Mouse (Mus musculus): Measurements from ENCODE around the gene Sh2d1b2.
"Not testable (repeated sequence)": the region's sequence is repeated elsewhere in the genome, so short reads cannot be mapped to it uniquely, and the experiment has no call there.

Sh2d1b2 gene
- long read RNA-seq, experiment 1: 0 reads
- long read RNA-seq, experiment 2: 0 reads

- intact Hi-C loops (cut with DNase I): not testable (repeated sequence)
These were observed at the start of gene Sh2d1b2 for GRCm38 (mm10) chr1:170232688-170233087. Sh2d1b2 (plus strand) TSS chr1:170232749.

- intact Hi-C loops (cut with DNase I): no loop called here
These were observed 47.4 kb upstream of the Sh2d1b2 start for GRCm38 (mm10) chr1:170185137-170185536.

GRCm38 (mm10) chr1:170186531-170186930 lies 46.0 kb upstream of the Sh2d1b2 start:
- intact Hi-C loops (cut with DNase I): no loop called here

GRCm38 (mm10) chr1:170188601-170189000 lies 43.9 kb upstream of the Sh2d1b2 start:
- intact Hi-C loops (cut with DNase I): no loop called here

GRCm38 (mm10) chr1:170190225-170190624 lies 42.3 kb upstream of the Sh2d1b2 start:
- intact Hi-C loops (cut with DNase I): no loop called here

- intact Hi-C loops (cut with DNase I): no loop called here
These were observed 40.6 kb upstream of the Sh2d1b2 start for GRCm38 (mm10) chr1:170191925-170192324.

GRCm38 (mm10) chr1:170196211-170196610 lies 36.3 kb upstream of the Sh2d1b2 start:
- intact Hi-C loops (cut with DNase I): no loop called here

- intact Hi-C loops (cut with DNase I): no loop called here
These were observed 32.2 kb upstream of the Sh2d1b2 start for GRCm38 (mm10) chr1:170200379-170200778.

- intact Hi-C loops (cut with DNase I): no loop called here
These were observed 26.2 kb upstream of the Sh2d1b2 start for GRCm38 (mm10) chr1:170206395-170206794.

GRCm38 (mm10) chr1:170213181-170213879 lies 19.2 kb upstream of the Sh2d1b2 start:
- intact Hi-C loops (cut with DNase I): no loop called here

GRCm38 (mm10) chr1:170214383-170214756 lies 18.2 kb upstream of the Sh2d1b2 start:
- intact Hi-C loops (cut with DNase I): no loop called here

- intact Hi-C loops (cut with DNase I): loop anchor here (5.0 kb wide), 1 partner anchor 397 kb away; no protein-coding TSS in a partner anchor
These were observed 17.6 kb upstream of the Sh2d1b2 start, which contains the start of gene Uhmk1 for GRCm38 (mm10) chr1:170214757-170215522. Uhmk1 (minus strand) TSS chr1:170215397.

- intact Hi-C loops (cut with DNase I): loop anchor here (5.0 kb wide), 1 partner anchor 397 kb away; no protein-coding TSS in a partner anchor
These were observed 17.0 kb upstream of the Sh2d1b2 start for GRCm38 (mm10) chr1:170215590-170215989.

- intact Hi-C loops (cut with DNase I): loop anchor here (5.0 kb wide), 1 partner anchor 394 kb away; no protein-coding TSS in a partner anchor
These were observed 14.3 kb upstream of the Sh2d1b2 start for GRCm38 (mm10) chr1:170218091-170218884.

GRCm38 (mm10) chr1:170220351-170220750 lies 12.2 kb upstream of the Sh2d1b2 start:
- intact Hi-C loops (cut with DNase I): no loop called here

GRCm38 (mm10) chr1:170223276-170223675 lies 9.3 kb upstream of the Sh2d1b2 start:
- intact Hi-C loops (cut with DNase I): no loop called here

GRCm38 (mm10) chr1:170245016-170245415 lies 12.5 kb downstream of the Sh2d1b2 start:
- intact Hi-C loops (cut with DNase I): no loop called here

- intact Hi-C loops (cut with DNase I): no loop called here
These were observed 22.5 kb downstream of the Sh2d1b2 start for GRCm38 (mm10) chr1:170254893-170255559.

GRCm38 (mm10) chr1:170255560-170255910 lies 23.0 kb downstream of the Sh2d1b2 start:
- intact Hi-C loops (cut with DNase I): no loop called here

GRCm38 (mm10) chr1:170270281-170270680 lies 37.7 kb downstream of the Sh2d1b2 start:
- intact Hi-C loops (cut with DNase I): no loop called here

- intact Hi-C loops (cut with DNase I): no loop called here
These were observed 38.1 kb downstream of the Sh2d1b2 start for GRCm38 (mm10) chr1:170270696-170271095.
